Mouse (Mus musculus): ENCODE data around the gene 4931406P16Rik. TPM values are rescaled to one million over a fixed set of nuclear protein-coding genes. Genes with fewer than 3 reads are reported as not detected.
"Not testable (repeated sequence)": the region's sequence is repeated elsewhere in the genome, so short reads cannot be mapped to it uniquely, and the experiment has no call there.

The 4931406P16Rik gene
- polyA plus RNA-seq, 1 experiment from 2014 or later, result 50.3 TPM

GRCm38 (mm10) chr7:34337268-34337667, 23.9 kb upstream of the 4931406P16Rik start:
- Histone ChIP-seq H3K36me3 (peaks cover 31% of the 10 kb centered on the region), H3K27ac (ENCODE audit: poor library complexity, severe bottlenecking) (peak overlapping the region; percentile 88; the same call in 1 of the 2 replicates), H3K4me3 (no peak overlapping the region), H3K4me2 (no peak overlapping the region), H3K9me3 (replicated peaks) (peaks cover 6% of the 10 kb centered on the region; the same call in 1 of the 2 replicates), H3K9ac (no peak overlapping the region), H3K27me3 (replicated peaks) (no peaks in the 10 kb centered on the region), H3K4me1 (replicated peaks) (peaks cover 35% of the 10 kb centered on the region)
- no peak for ATAC-seq (ENCODE audit: insufficient number of reproducible peaks, low FRiP score)
- WGBS, result 80% methylated on average over 2 of the region's 2 CpGs

- Histone ChIP-seq H3K36me3 (peaks cover 23% of the 10 kb centered on the region), H3K4me1 (replicated peaks) (peaks cover 35% of the 10 kb centered on the region)
- not testable (repeated sequence) for H3K9me3 ChIP-seq (replicated peaks); H3K27ac ChIP-seq (ENCODE audit: poor library complexity, severe bottlenecking); H3K27me3 ChIP-seq (replicated peaks); H3K4me3 ChIP-seq; H3K9ac ChIP-seq; ATAC-seq (ENCODE audit: insufficient number of reproducible peaks, low FRiP score); H3K4me2 ChIP-seq
- 87% methylated on average over 1 of the region's 1 CpGs for WGBS
These were observed 23.2 kb upstream of the 4931406P16Rik start for GRCm38 (mm10) chr7:34336545-34336944.

- Histone ChIP-seq H3K36me3 (no peaks in the 10 kb centered on the region), H3K27me3 (replicated peaks) (no peaks in the 10 kb centered on the region), H3K4me3 (no peak overlapping the region), H3K27ac (ENCODE audit: poor library complexity, severe bottlenecking) (no peak overlapping the region), H3K9me3 (replicated peaks) (peaks cover 9% of the 10 kb centered on the region), H3K4me1 (replicated peaks) (peaks cover 14% of the 10 kb centered on the region; the same call in 1 of the 2 replicates), H3K9ac (no peak overlapping the region), H3K4me2 (no peak overlapping the region)
- WGBS, result 24% methylated on average over 3 of the region's 3 CpGs
- ATAC-seq (ENCODE audit: insufficient number of reproducible peaks, low FRiP score), result peak; percentile 68; the same call in 1 of the 2 replicates
These were observed 14.1 kb upstream of the 4931406P16Rik start for GRCm38 (mm10) chr7:34327493-34327892.

GRCm38 (mm10) chr7:34324857-34325256, 11.5 kb upstream of the 4931406P16Rik start:
- Histone ChIP-seq H3K4me1 (replicated peaks) (peaks cover 17% of the 10 kb centered on the region), H3K27ac (ENCODE audit: poor library complexity, severe bottlenecking) (no peak overlapping the region), H3K4me3 (no peak overlapping the region), H3K27me3 (replicated peaks) (no peaks in the 10 kb centered on the region), H3K9ac (no peak overlapping the region), H3K36me3 (no peaks in the 10 kb centered on the region), H3K4me2 (no peak overlapping the region), H3K9me3 (replicated peaks) (peaks cover 9% of the 10 kb centered on the region)
- 80% methylated on average over 1 of the region's 1 CpGs for WGBS
- no peak for ATAC-seq (ENCODE audit: insufficient number of reproducible peaks, low FRiP score)

GRCm38 (mm10) chr7:34324005-34324404, 10.7 kb upstream of the 4931406P16Rik start:
- no peak overlapping the region for H3K4me2 ChIP-seq
- no peak overlapping the region for H3K9ac ChIP-seq
- H3K27me3 ChIP-seq (replicated peaks), result no peaks in the 10 kb centered on the region
- H3K36me3 ChIP-seq, result no peaks in the 10 kb centered on the region
- H3K9me3 ChIP-seq (replicated peaks), result peaks cover 9% of the 10 kb centered on the region
- H3K4me3 ChIP-seq, result no peak overlapping the region
- peaks cover 19% of the 10 kb centered on the region for H3K4me1 ChIP-seq (replicated peaks)
- no peak for ATAC-seq (ENCODE audit: insufficient number of reproducible peaks, low FRiP score)
- no peak overlapping the region for H3K27ac ChIP-seq (ENCODE audit: poor library complexity, severe bottlenecking)
- WGBS, result 88% methylated on average over 2 of the region's 2 CpGs

- ATAC-seq (ENCODE audit: insufficient number of reproducible peaks, low FRiP score), result no peak
- H3K4me3 ChIP-seq, result no peak overlapping the region
- H3K4me2 ChIP-seq, result no peak overlapping the region
- WGBS, result 65% methylated on average over 8 of the region's 8 CpGs
- H3K9me3 ChIP-seq (replicated peaks), result peaks cover 9% of the 10 kb centered on the region
- no peak overlapping the region for H3K9ac ChIP-seq
- H3K36me3 ChIP-seq, result no peaks in the 10 kb centered on the region
- H3K27me3 ChIP-seq (replicated peaks), result no peaks in the 10 kb centered on the region
- H3K4me1 ChIP-seq (replicated peaks), result peaks cover 20% of the 10 kb centered on the region
- H3K27ac ChIP-seq (ENCODE audit: poor library complexity, severe bottlenecking), result no peak overlapping the region
These were observed 10.0 kb upstream of the 4931406P16Rik start for GRCm38 (mm10) chr7:34323351-34323750.

- Histone ChIP-seq H3K4me1 (replicated peaks) (peaks cover 19% of the 10 kb centered on the region), H3K27me3 (replicated peaks) (no peaks in the 10 kb centered on the region), H3K27ac (ENCODE audit: poor library complexity, severe bottlenecking) (no peak overlapping the region), H3K4me3 (no peak overlapping the region), H3K9me3 (replicated peaks) (peaks cover 9% of the 10 kb centered on the region), H3K9ac (no peak overlapping the region), H3K4me2 (no peak overlapping the region), H3K36me3 (no peaks in the 10 kb centered on the region)
- no peak; the same call in 1 of the 2 replicates for ATAC-seq (ENCODE audit: insufficient number of reproducible peaks, low FRiP score)
- WGBS, result 57% methylated on average over 4 of the region's 4 CpGs
These were observed 8.6 kb upstream of the 4931406P16Rik start for GRCm38 (mm10) chr7:34321958-34322357.

GRCm38 (mm10) chr7:34321119-34321518, 7.8 kb upstream of the 4931406P16Rik start:
- no peak overlapping the region for H3K27ac ChIP-seq (ENCODE audit: poor library complexity, severe bottlenecking)
- H3K9ac ChIP-seq, result no peak overlapping the region
- no peak overlapping the region for H3K4me2 ChIP-seq
- WGBS, result 83% methylated on average over 5 of the region's 5 CpGs
- no peaks in the 10 kb centered on the region for H3K27me3 ChIP-seq (replicated peaks)
- H3K36me3 ChIP-seq, result no peaks in the 10 kb centered on the region
- H3K4me1 ChIP-seq (replicated peaks), result peaks cover 19% of the 10 kb centered on the region
- ATAC-seq (ENCODE audit: insufficient number of reproducible peaks, low FRiP score), result no peak
- no peak overlapping the region for H3K4me3 ChIP-seq
- peaks cover 9% of the 10 kb centered on the region for H3K9me3 ChIP-seq (replicated peaks)

GRCm38 (mm10) chr7:34319957-34320356, 6.6 kb upstream of the 4931406P16Rik start:
- H3K36me3 ChIP-seq, result no peaks in the 10 kb centered on the region
- ATAC-seq (ENCODE audit: insufficient number of reproducible peaks, low FRiP score), result peak; percentile 58; the same call in 1 of the 2 replicates
- 33% methylated on average over 3 of the region's 3 CpGs for WGBS
- H3K9me3 ChIP-seq (replicated peaks), result peaks cover 9% of the 10 kb centered on the region
- H3K9ac ChIP-seq, result no peak overlapping the region
- no peak overlapping the region for H3K4me3 ChIP-seq
- no peak overlapping the region for H3K4me2 ChIP-seq
- H3K27me3 ChIP-seq (replicated peaks), result no peaks in the 10 kb centered on the region
- peaks cover 23% of the 10 kb centered on the region for H3K4me1 ChIP-seq (replicated peaks)
- peak overlapping the region; percentile 50; the same call in 1 of the 2 replicates for H3K27ac ChIP-seq (ENCODE audit: poor library complexity, severe bottlenecking)

- no peak overlapping the region for H3K4me3 ChIP-seq
- H3K9ac ChIP-seq, result no peak overlapping the region
- H3K36me3 ChIP-seq, result no peaks in the 10 kb centered on the region
- no peaks in the 10 kb centered on the region for H3K27me3 ChIP-seq (replicated peaks)
- peaks cover 2% of the 10 kb centered on the region for H3K9me3 ChIP-seq (replicated peaks)
- H3K4me2 ChIP-seq, result no peak overlapping the region
- no peak for ATAC-seq (ENCODE audit: insufficient number of reproducible peaks, low FRiP score)
- peaks cover 25% of the 10 kb centered on the region for H3K4me1 ChIP-seq (replicated peaks)
- WGBS, result 79% methylated on average over 2 of the region's 2 CpGs
- 0 out of 2 replicates have a peak overlapping the region, but pooled peaks have one; percentile 19 for H3K27ac ChIP-seq (ENCODE audit: poor library complexity, severe bottlenecking)
These were observed 5.8 kb upstream of the 4931406P16Rik start for GRCm38 (mm10) chr7:34319123-34319522.

- H3K4me3 ChIP-seq, result no peak overlapping the region
- peaks cover 22% of the 10 kb centered on the region for H3K4me1 ChIP-seq (replicated peaks)
- no peaks in the 10 kb centered on the region for H3K36me3 ChIP-seq
- peak overlapping the region; percentile 50; the same call in 1 of the 2 replicates for H3K27ac ChIP-seq (ENCODE audit: poor library complexity, severe bottlenecking)
- no peak for ATAC-seq (ENCODE audit: insufficient number of reproducible peaks, low FRiP score)
- H3K9me3 ChIP-seq (replicated peaks), result no peaks in the 10 kb centered on the region
- WGBS, result 48% methylated on average over 7 of the region's 7 CpGs
- H3K4me2 ChIP-seq, result no peak overlapping the region
- H3K9ac ChIP-seq, result no peak overlapping the region
- H3K27me3 ChIP-seq (replicated peaks), result no peaks in the 10 kb centered on the region
These were observed 4.6 kb upstream of the 4931406P16Rik start for GRCm38 (mm10) chr7:34317901-34318476.

All from heart, embryonic 12.5 days (tissue).